Mouse (Mus musculus) adrenal gland, adult (tissue): ENCODE measurements around the gene Morc1.

Experiments
- DNase-seq, 2 experiments: peaks; one replicate each; pipeline ENCODE4 v3.0.0; 2022 to 2023; ENCODE audit warnings: low spot score in 1 of 2; ENCODE audit not compliant: inconsistent age in 2 of 2

Morc1 gene

DNA sequence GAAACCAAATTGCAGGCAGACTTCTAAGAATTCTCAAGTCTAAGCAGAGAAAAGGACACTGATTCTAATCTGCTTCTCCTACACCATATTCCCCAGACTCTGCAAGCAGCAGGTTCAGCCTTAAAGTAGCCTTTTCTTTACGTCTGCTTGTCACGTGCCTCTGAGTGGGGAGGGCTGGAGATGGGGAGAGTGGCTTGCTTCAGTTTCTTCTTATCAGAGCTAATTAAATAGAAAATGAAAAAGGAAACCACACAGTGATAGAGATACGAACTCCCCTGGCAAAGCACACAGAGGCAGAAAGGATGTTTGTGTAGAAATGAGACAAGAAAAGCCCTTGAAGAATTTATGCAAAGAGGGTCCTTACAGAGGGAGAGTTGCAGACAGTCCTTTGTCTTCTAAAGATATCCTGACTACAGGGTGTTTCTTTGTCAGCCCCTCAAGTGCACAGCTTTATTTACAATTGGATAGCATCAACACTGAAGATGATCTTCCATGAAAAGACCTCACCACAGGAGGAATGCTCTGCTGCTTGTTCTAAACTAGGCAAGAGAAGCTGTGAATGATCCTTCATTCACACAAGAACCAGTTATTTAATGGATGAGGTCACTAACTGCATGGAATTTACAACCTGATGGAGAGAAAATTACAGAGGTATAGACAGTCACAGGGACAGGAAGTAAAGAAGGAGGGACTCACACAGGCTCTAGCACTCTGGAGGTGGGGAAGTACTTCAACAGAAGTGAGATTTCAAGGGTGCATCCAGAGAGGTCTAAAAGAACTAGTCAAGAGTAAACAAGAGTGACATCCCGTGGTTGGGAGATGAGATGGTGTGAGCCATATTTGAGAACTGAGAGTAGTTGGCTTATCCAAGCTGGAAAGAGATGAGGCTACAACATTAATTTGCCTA lies 44.1 kb downstream of the Morc1 start:
- DNase-seq, result no peak

GRCm38 (mm10) chr16:48479266-48479848 lies 48.3 kb downstream of the Morc1 start:
- DNase-seq, result no peak

GRCm38 (mm10) chr16:48516776-48517499 lies 85.9 kb downstream of the Morc1 start:
- no peak for DNase-seq

- DNase-seq, result no peak
Observed at GRCm38 (mm10) chr16:48519569-48519968, 88.5 kb downstream of the Morc1 start.

- no peak for DNase-seq
Observed at GRCm38 (mm10) chr16:48537108-48537507, 106.1 kb downstream of the Morc1 start.

DNA sequence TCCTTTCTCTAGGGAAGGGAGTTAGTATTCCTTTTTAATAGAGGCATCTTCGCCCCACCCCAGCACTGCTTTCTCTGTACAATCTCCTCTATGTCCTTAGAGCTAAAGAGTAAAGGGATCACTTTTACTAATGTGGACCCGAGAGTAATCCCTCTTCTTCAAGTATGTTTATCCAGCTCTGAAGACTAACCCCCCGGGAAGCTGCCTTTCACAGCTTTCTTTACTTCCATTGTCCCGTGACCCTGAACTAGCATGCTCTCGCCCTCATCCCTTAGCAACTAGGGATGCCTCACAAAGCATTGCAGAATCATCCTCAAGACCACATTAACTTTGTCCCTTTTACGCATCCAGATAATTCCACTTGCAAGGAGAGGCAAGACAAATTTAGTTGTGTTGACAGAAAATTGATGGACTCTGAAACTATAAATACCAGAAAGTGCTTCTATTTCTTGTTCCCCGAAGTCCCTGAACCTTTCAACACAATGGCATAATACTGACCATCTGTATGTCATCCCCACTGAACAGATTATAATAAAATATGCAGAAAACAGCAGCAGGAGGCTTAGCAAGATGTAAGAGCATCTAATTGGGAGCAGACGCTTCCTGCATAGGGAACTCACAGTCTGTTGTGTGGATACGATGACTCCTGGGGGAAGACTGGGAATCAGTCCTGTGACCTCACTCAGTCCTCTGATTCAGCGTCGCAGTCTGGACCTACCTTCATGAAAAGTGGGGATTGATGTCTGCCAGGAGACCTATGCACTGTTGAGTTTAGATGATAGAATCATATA lies 131.4 kb downstream of the Morc1 start:
- no peak for DNase-seq

DNA sequence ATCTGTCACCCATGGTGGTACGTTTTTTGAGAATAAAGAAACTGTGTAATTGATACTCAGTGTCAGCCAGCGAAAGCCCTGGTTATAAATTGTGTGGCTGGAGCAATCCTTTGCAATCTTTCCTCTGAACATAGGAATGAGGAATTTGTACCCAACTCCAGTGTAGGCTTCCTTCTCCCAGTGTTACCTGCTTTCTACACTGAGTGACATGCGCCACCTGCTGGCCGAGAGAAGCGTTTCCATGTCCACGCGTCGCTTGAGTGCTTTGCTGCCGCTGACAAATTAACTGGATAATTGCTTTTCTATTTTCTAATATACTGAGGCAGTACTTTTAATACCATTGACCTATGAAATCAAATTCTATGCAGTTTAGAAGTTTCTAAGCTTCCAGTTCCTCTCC lies 139.3 kb downstream of the Morc1 start:
- DNase-seq, result peak; percentile 51 to 85

- DNase-seq, result no peak
Observed at GRCm38 (mm10) chr16:48574072-48574471, 143.0 kb downstream of the Morc1 start.

GRCm38 (mm10) chr16:48574499-48574898 lies 143.5 kb downstream of the Morc1 start:
- no peak for DNase-seq

DNA sequence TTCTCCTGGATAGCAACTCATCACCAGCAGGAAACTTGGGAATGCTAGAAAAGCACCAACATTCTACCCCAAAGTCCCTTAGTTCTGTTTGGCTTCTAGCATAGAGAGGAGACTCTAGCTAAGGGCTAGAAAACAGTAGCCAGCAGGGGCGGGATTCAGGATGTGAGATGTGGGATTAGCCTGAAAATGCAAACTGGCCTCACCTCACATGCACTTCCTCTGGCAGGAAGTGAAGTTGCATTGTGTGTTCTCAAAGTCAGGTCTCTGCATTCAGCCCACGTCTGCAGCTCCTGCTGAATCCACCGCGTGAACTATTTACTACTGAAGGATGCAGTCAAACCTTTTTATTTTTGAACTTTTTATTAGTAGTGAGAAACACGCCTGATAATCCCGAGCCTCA lies 154.3 kb downstream of the Morc1 start:
- DNase-seq, result no peak

- DNase-seq, result no peak
Observed at GRCm38 (mm10) chr16:48594457-48594856, 163.4 kb downstream of the Morc1 start.

- no peak for DNase-seq
Observed at GRCm38 (mm10) chr16:48595216-48595615, 164.2 kb downstream of the Morc1 start.

GRCm38 (mm10) chr16:48603735-48604211 lies 172.7 kb downstream of the Morc1 start:
- no peak for DNase-seq

DNA sequence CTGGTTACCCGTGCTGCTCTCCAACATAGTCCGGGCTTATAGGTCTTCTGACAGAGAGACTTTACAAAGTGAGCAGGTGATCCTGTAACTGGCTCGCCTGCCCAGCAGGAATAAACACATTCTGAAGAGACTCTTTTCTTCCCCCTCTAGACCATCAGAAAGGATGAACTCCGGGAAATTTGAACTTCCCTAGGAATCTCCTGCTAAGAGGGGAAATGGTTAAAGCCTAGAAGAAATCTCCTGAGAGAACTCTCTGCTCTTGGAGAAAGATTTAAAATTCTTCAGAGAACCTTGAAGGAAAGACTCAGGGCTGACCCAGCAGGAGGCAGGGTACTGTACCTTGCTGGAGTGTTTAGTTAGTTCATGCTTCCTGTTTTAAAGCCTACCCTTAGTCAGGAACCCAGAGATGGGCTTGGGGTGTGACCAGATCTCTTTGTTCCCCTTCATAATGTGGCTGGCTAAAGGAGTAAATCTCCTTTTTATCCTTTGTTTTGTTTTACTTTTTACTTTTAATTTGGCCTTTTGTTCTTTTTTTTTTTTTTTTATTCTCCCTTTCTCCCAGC lies 175.5 kb downstream of the Morc1 start:
- no peak for DNase-seq

- no peak for DNase-seq
Observed at GRCm38 (mm10) chr16:48608224-48608623, 177.2 kb downstream of the Morc1 start.

GRCm38 (mm10) chr16:48610866-48611265 lies 179.8 kb downstream of the Morc1 start:
- no peak for DNase-seq

GRCm38 (mm10) chr16:48611436-48611835 lies 180.4 kb downstream of the Morc1 start:
- DNase-seq, result no peak

DNA sequence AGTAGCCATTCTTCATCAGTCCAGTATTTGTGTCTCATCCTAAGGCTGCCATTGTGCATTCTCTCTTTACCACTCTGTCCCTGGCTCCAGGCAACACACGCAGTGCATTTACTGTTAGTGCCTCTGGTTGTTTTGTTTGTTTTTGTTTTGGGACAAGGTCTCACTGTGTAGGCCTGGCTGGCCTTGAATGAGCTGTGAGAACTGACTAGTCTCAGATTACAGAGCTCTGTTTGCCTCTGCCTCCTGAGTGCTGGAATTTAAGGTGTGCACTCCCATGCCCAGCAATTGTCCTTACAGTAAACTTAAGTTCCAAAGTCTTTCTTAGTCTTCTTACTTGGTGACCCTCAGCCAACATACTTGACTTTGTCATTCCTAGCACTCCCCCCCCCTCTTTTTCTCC lies 182.7 kb downstream of the Morc1 start:
- DNase-seq, result no peak

DNA sequence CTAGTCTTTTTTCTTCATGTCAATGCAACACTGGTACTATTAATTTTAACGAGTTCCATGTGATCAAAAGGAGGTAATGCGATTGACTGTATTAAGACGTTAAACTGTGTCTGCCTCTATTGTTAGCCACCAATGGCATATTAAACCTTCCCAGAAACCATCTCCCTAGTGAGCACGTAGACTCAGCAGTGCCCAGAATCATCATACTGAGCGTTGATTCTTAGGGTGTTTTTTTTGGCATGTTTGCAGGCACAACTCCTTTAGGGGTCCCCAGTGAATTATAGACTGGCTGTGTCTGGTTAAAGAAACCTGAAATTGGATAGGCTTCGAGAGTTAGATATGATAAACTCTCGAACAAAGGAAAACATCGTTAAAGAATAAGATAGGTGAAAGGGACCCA lies 189.5 kb downstream of the Morc1 start:
- DNase-seq, result no peak

- DNase-seq, result no peak
Observed at GRCm38 (mm10) chr16:48621019-48621418, 190.0 kb downstream of the Morc1 start.

DNA sequence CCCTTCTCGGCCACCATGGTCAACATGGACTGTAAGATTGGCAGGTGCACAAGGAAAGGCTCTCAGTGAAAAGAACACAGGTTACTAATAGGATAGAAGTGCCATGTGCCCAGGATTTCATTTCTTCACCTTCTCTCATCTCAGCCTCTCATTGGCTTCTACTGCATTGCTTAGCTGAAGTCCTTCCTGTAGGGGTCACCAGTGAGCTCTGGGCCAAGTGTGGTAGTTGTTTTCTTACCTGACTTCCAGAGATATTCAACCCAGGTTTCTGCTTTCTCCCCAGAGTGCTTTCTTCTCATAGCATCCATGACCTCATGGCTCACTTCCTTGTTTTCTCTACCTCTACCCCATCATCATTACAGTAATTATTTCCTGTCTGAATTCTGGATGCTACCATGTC lies 192.4 kb downstream of the Morc1 start:
- peak in 1 of 2 experiments; percentile 52 for DNase-seq
